Mouse (Mus musculus) heart, embryonic 16.5 days (tissue): Measurements from ENCODE around the gene Teddm1a. TPM values are rescaled to one million over a fixed set of nuclear protein-coding genes. Genes with fewer than 3 reads are reported as not detected.

Experiments
- ATAC-seq: fragments of 200-750 bp; cut with Nextera tagmentation; replicated peaks from 2 replicates; pipeline ENCODE4 v1.8.0; 2017; ENCODE audit warnings: moderate number of reproducible peaks; ENCODE audit not compliant: insufficient read depth, low FRiP score; ENCODE audit errors: extremely low read depth
- H3K27ac ChIP-seq: fragments of 300-500 bp; sonication (generic); 2 replicates; pipeline ENCODE4 v1.5.1; 2014; ENCODE audit warnings: mild to moderate bottlenecking, low read length, control low read depth, moderate library complexity
- H3K27me3 ChIP-seq: fragments of 300-500 bp; sonication (generic); 2 replicates; pipeline ENCODE4 v1.6.1; 2014; ENCODE audit warnings: low read length, mixed read lengths; ENCODE audit not compliant: control insufficient read depth, insufficient read depth
- H3K36me3 ChIP-seq: fragments of 300-500 bp; sonication (generic); 2 replicates; pipeline ENCODE4 v1.6.1; 2014; ENCODE audit not compliant: control insufficient read depth, insufficient read depth
- H3K4me1 ChIP-seq: fragments of 300-500 bp; sonication (generic); 2 replicates; pipeline ENCODE4 v1.6.1; 2014; ENCODE audit warnings: low read length, mixed read lengths; ENCODE audit not compliant: control insufficient read depth, insufficient read depth
- H3K4me2 ChIP-seq: fragments of 300-500 bp; sonication (generic); 2 replicates; pipeline ENCODE4 v1.6.1; 2014; ENCODE audit warnings: low read depth, mild to moderate bottlenecking, control low read depth, low read length
- H3K4me3 ChIP-seq: fragments of 300-500 bp; sonication (generic); 2 replicates; pipeline ENCODE4 v1.5.1; 2014; ENCODE audit warnings: mild to moderate bottlenecking, control low read depth, low read length
- H3K9ac ChIP-seq: fragments of 300-500 bp; sonication (generic); 2 replicates; pipeline ENCODE4 v1.6.1; 2014; ENCODE audit warnings: low read length, control low read depth
- H3K9me3 ChIP-seq: fragments of 300-500 bp; sonication (generic); replicated peaks from 2 replicates; pipeline ENCODE4 v1.6.1; 2016; ENCODE audit warnings: low read length; ENCODE audit not compliant: control insufficient read depth
- WGBS: fragments of 180-500 bp; shearing (Covaris S2); extraction: QIAGEN DNeasy Blood & Tissue Kit; methylation state at CpG from one replicate; pipeline ENCODE4 v1.1.7; 2014; 5-methylcytosine and 5-hydroxymethylcytosine counted together
- polyA plus RNA-seq: library from polyadenylated mRNA; unstranded; fragments of >200 nt; fragmentation: Nextera tagmentation; extraction: Ambion mirVana; gene quantifications from 2 replicates; pipeline ENCODE4 v1.2.1, GENCODE M21; 2015

Gene Teddm1a
- polyA plus RNA-seq, 1 experiment from 2014 or later: not detected

DNA sequence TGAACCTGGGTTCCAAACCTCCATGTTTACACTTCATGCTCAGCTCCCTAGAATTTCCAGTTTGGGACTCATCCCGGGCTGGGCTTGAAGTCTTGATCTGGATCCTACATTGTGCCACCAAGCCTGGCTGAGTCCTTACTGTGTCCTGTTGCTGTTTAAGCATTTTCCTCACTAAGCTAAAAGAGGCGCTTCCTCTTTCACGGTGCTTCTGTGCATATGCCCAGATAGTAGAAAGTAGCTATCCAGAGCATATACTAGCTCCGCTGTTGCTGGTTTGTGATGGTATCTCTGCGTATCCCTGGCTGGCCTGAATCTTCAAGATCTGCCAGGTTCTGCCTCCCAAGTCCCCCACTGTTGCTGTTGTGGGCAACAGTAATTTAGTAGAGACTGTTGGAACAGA, 18.9 kb downstream of the Teddm1a start:
- H3K36me3 ChIP-seq: peaks cover 38% of the 10 kb centered on the region

DNA sequence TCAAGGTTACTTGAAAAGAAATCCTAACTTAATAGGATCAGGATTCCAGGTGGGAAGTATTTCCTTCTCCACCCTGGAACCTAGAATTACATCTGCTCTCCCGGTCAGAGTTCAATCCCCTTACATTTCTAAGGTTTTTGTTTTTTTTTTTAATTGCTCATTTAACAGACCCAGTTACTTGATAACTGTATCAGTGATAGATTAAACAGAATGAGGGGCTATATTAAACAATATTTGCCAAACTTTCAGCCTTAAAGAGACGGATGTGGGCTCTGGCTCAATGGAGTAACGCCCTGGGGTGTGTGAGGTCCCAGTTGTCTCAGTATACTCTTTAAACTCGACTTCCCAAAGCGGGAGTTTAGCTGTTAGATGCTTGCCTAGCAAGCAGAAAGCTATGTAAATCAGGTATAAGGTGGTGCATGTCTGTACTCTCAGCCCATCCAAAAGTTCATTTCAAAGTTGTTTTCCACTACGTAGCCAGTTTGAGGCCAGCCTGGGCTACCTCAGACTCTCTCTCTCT, 19.8 kb downstream of the Teddm1a start:
- Histone ChIP-seq H3K9me3 (no peaks in the 10 kb centered on the region), H3K4me1 (peaks cover 3% of the 10 kb centered on the region; the same call in 1 of the 2 replicates), H3K27me3 (no peaks in the 10 kb centered on the region), H3K36me3 (peaks cover 32% of the 10 kb centered on the region), H3K4me2 (no peak overlapping the region), H3K4me3 (no peak overlapping the region), H3K27ac (no peak overlapping the region), H3K9ac (no peak overlapping the region)
- WGBS: 86% methylated on average over 6 of the region's 6 CpGs
- no peak for ATAC-seq

More for the DNA sequence above, 18.9 kb downstream of the Teddm1a start:
- H3K9me3 ChIP-seq: no peaks in the 10 kb centered on the region
- no peaks in the 10 kb centered on the region for H3K27me3 ChIP-seq
- H3K9ac ChIP-seq: no peak overlapping the region
- peaks cover 3% of the 10 kb centered on the region; the same call in 1 of the 2 replicates for H3K4me1 ChIP-seq
- H3K27ac ChIP-seq: no peak overlapping the region
- WGBS: 82% methylated on average over 5 of the region's 5 CpGs
- H3K4me2 ChIP-seq: no peak overlapping the region
- no peak for ATAC-seq
- H3K4me3 ChIP-seq: no peak overlapping the region

DNA sequence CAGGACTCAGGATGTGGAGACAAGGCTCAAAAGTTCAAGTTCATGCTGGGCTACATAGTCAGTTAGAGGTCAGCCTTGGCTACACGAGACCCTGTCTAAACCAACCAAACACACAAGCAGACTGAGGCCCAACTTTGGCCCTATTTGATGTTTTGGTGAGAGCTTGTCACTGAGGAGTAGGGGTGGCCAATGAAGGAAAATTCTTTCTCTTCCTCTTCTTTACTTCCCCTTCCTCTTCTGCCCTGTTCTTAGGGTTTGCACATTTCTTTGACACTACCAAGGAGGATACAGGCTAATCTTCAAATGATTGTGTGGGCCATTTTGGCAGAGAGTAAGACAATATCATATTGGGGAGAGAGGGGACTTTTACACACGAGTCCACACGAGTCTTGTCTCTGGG, 22.3 kb downstream of the Teddm1a start:
- no peak overlapping the region for H3K27ac ChIP-seq
- H3K4me3 ChIP-seq: no peak overlapping the region
- no peaks in the 10 kb centered on the region for H3K27me3 ChIP-seq
- peaks cover 10% of the 10 kb centered on the region for H3K36me3 ChIP-seq
- no peaks in the 10 kb centered on the region for H3K9me3 ChIP-seq
- no peak for ATAC-seq
- H3K9ac ChIP-seq: no peak overlapping the region
- no peak overlapping the region for H3K4me2 ChIP-seq
- H3K4me1 ChIP-seq: peaks cover 8% of the 10 kb centered on the region
- WGBS: 45% methylated on average over 3 of the region's 3 CpGs

DNA sequence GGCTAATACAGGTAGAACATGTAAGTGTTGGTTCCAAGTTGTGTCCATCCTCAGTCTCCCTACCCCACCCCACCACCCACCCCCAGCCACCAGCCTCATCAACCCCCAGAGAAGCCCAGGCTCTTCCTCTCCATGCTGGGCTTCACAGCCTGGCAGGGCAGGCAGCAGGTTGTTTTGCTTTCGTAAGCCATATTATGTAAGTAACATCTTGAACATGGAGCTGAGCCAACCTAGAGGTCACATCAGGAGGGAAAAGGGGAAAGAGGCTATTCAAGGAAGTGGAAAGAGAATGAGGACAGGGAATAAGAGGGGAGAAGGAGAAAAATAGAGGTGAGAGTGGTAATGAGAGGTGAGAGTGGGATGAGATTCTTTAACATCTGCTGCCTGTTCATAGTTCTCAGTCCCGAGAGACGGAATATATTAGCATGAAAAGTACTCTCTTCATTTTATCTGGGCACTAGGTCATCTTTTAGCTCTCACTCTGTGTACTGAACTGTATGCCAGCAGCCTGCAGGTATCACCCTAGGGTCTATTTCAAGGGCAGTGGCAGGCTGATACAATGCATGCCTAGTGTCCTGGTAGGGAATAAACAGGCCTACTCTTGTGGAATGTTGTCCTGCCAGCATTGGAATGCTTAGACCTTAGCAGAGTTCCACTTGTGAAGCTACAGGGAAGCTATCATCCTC, 27.1 kb downstream of the Teddm1a start:
- Histone ChIP-seq H3K4me3 (no peak overlapping the region), H3K4me1 (peaks cover 15% of the 10 kb centered on the region), H3K9ac (no peak overlapping the region), H3K9me3 (no peaks in the 10 kb centered on the region), H3K36me3 (no peaks in the 10 kb centered on the region), H3K27me3 (no peaks in the 10 kb centered on the region), H3K27ac (peak overlapping the region; percentile 61), H3K4me2 (no peak overlapping the region)
- peak; percentile 57 for ATAC-seq
- 46% methylated on average over 3 of the region's 3 CpGs for WGBS

DNA sequence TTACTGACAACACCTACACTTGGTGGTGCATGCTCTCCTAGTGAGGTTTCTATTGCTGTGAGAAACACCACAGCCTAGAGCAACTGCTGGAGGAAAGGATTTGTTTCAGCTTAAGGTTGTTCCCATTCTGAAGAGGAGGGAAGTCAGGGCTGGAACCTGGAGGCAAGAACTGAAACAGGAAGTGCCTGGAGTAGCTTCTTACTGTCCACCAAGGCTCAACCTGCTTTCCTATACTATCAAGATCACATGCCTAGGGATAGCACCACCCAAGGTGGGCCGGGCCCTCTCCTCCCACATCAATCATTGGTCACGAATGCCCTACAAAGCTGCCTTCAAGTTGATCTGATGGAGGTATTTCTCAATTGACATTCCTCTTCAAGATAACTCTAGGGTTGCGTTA, 30.1 kb downstream of the Teddm1a start:
- Histone ChIP-seq H3K9ac (no peak overlapping the region), H3K4me2 (no peak overlapping the region), H3K4me3 (no peak overlapping the region), H3K36me3 (no peaks in the 10 kb centered on the region), H3K27me3 (no peaks in the 10 kb centered on the region), H3K27ac (no peak overlapping the region), H3K9me3 (no peaks in the 10 kb centered on the region), H3K4me1 (peaks cover 12% of the 10 kb centered on the region)
- 92% methylated on average over 3 of the region's 3 CpGs for WGBS
- ATAC-seq: no peak

DNA sequence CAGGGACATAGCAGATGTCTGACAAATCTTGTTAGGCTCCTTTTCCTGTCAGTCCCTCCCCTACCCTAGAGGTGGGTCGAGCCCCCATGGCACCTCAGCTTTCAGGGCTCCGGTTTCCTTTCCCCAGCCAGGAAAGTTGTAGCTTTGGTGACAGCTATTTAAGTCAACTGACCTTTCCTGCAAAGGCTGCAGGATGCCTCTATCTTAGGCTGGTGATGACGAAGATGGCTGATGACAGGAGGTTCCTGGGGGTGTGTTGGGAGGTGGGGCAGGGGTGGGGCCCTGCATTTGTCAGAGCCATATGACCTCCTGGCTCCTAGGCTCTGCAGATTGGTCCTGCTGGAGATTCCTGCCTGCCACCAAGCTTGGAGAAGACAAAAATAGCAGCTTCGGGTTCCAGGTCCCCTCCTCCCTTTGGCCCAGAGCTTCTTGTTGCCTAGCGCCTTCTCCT, 31.1 kb downstream of the Teddm1a start:
- Histone ChIP-seq H3K27me3 (no peaks in the 10 kb centered on the region), H3K9me3 (no peaks in the 10 kb centered on the region), H3K36me3 (no peaks in the 10 kb centered on the region), H3K4me3 (no peak overlapping the region), H3K4me2 (no peak overlapping the region; the same call in 1 of the 2 replicates), H3K9ac (no peak overlapping the region), H3K4me1 (peaks cover 12% of the 10 kb centered on the region), H3K27ac (peak overlapping the region; percentile 79)
- 13% methylated on average over 5 of the region's 5 CpGs for whole genome bisulfite sequencing
- peak; percentile 94 for ATAC-seq

DNA sequence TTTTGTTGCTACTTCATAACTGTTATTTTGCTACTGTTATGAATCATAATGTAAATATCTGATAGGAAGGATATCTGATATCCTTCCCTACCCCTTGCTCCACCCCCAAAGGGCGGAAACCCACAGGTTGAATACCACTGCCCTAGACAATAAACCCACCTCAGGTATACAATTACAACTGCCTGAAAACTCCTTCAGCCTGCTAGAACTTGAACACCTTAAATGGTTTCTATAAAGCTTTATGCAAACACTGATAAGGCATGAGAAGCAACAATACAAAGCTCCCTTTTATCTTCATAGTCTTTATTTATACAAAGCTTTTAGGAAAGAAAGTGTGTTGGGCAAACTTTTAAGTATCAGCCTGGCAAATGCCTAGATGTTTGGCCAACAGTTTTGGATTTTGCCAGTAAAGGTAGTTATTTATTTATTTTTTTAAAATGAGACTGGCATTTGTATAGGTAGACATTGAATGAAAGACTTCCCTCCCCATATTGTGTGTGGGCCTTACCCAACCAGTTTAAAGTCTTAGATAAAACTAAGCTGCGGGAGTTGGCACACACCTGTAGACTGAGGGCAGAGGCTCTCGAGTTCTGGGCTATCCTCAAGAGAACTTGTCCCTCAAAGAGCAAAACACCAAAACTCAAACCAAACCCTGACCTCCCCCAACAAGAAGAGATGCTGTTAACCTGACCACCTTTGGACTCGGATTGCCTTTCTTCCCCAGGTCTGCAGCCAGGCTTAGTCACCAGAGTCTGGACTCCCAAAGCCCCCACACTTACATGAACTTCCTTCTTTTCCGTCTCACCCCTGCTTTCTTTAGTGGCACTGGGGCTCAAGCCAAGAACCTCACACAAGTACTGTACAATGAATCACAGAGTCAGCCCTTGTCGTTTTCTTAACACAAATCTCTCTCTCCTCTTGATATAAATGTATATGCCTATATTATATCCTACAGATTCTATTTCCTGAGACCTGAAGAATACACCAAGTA, 33.1 kb downstream of the Teddm1a start:
- H3K9ac ChIP-seq: no peak overlapping the region
- H3K9me3 ChIP-seq: no peaks in the 10 kb centered on the region
- peaks cover 5% of the 10 kb centered on the region; the same call in 1 of the 2 replicates for H3K4me1 ChIP-seq
- WGBS: 75% methylated on average over 6 of the region's 6 CpGs
- H3K27ac ChIP-seq: no peak overlapping the region
- H3K4me2 ChIP-seq: no peak overlapping the region
- no peak overlapping the region for H3K4me3 ChIP-seq
- no peaks in the 10 kb centered on the region for H3K36me3 ChIP-seq
- H3K27me3 ChIP-seq: no peaks in the 10 kb centered on the region
- no peak for ATAC-seq

DNA sequence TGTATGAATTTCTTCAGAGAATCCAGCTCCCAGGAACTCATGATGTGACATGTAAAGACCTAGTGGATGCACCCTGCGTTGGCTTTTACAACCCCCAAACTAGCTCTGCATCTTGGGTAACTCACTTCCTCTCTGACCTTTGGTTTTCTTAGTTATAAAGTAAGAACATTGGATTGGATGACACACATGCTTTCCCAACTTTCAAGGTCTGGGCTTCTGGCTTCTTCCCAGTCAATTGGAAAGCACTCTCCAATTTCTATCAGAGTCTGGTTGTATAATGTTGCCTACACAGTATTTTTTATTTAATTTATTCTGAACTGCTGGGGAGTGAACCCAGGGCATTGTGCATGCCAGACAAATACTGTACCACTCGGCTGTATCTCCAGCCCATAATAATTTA, 38.9 kb downstream of the Teddm1a start:
- 80% methylated on average over 2 of the region's 2 CpGs for WGBS
- Histone ChIP-seq H3K4me3 (no peak overlapping the region), H3K4me2 (no peak overlapping the region), H3K27me3 (no peaks in the 10 kb centered on the region), H3K36me3 (no peaks in the 10 kb centered on the region), H3K4me1 (no peaks in the 10 kb centered on the region), H3K27ac (no peak overlapping the region), H3K9ac (no peak overlapping the region), H3K9me3 (no peaks in the 10 kb centered on the region)
- no peak for ATAC-seq

DNA sequence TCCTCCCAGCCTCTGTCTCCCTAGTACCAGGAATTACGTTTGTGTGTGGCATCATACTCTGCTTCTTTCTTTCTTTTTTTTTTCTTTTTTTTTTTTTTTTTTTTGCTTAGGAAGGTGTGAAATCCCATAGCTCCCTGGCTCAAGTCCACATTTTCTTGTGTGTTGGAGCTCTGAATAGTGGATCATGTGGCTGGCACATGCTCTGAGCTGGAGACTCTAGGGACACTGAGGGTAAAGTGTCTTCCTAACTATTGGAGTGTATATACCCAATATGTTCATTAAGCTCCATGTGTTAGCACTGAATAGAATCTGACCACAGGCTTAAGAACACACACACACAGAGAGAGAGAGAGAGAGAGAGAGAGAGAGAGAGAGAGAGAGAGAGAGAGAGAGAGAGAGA, 42.2 kb downstream of the Teddm1a start:
- H3K9ac ChIP-seq: no peak overlapping the region
- H3K4me3 ChIP-seq: no peak overlapping the region
- H3K27me3 ChIP-seq: no peaks in the 10 kb centered on the region
- 63% methylated on average over 1 of the region's 1 CpGs for WGBS
- ATAC-seq: no peak
- H3K9me3 ChIP-seq: no peaks in the 10 kb centered on the region
- no peaks in the 10 kb centered on the region for H3K4me1 ChIP-seq
- no peak overlapping the region for H3K4me2 ChIP-seq
- H3K36me3 ChIP-seq: no peaks in the 10 kb centered on the region
- no peak overlapping the region for H3K27ac ChIP-seq
